Mouse (Mus musculus) embryonic facial prominence, embryonic 10.5 days (tissue): ENCODE measurements around the gene Ccnk. TPM values are rescaled to one million over a fixed set of nuclear protein-coding genes. Genes with fewer than 3 reads are reported as not detected.

Experiments used
- DNase-seq: peaks from one replicate; pipeline ENCODE4 v3.0.0-alpha.2; 2017; ENCODE audit warnings: low spot score
- H3K27ac ChIP-seq: fragments of 300-500 bp; sonication (generic); replicated peaks from 2 replicates; pipeline ENCODE4 v1.5.1; 2016; ENCODE audit warnings: mild to moderate bottlenecking
- H3K27me3 ChIP-seq: fragments of 300-500 bp; sonication (generic); replicated peaks from 2 replicates; pipeline ENCODE4 v1.6.1; 2016; ENCODE audit warnings: low read depth, mild to moderate bottlenecking; ENCODE audit not compliant: poor library complexity, severe bottlenecking
- H3K36me3 ChIP-seq: fragments of 300-500 bp; sonication (generic); replicated peaks from 2 replicates; pipeline ENCODE4 v1.6.1; 2016; ENCODE audit warnings: mild to moderate bottlenecking, moderate library complexity
- H3K4me1 ChIP-seq: fragments of 300-500 bp; sonication (generic); 2 replicates; pipeline ENCODE4 v1.6.1; 2016
- H3K4me3 ChIP-seq: fragments of 300-500 bp; sonication (generic); 2 replicates; pipeline ENCODE4 v1.5.1; 2016; ENCODE audit warnings: mild to moderate bottlenecking, moderate library complexity
- H3K9me3 ChIP-seq: fragments of 300-500 bp; sonication (generic); 2 replicates; pipeline ENCODE4 v1.6.1; 2016; ENCODE audit warnings: mild to moderate bottlenecking
- WGBS: fragments of 180-500 bp; shearing (Covaris S2); methylation state at CpG from one replicate; pipeline ENCODE4 v1.1.7; 2016; 5-methylcytosine and 5-hydroxymethylcytosine counted together
- polyA plus RNA-seq: library from polyadenylated mRNA; unstranded; fragments of >200 nt; fragmentation: Nextera tagmentation; extraction: Ambion mirVana; gene quantifications from 2 replicates; pipeline ENCODE4 v1.2.1, GENCODE M21; 2016

The Ccnk gene
- polyA plus RNA-seq, 1 experiment from 2014 or later: 3.2 TPM

DNA sequence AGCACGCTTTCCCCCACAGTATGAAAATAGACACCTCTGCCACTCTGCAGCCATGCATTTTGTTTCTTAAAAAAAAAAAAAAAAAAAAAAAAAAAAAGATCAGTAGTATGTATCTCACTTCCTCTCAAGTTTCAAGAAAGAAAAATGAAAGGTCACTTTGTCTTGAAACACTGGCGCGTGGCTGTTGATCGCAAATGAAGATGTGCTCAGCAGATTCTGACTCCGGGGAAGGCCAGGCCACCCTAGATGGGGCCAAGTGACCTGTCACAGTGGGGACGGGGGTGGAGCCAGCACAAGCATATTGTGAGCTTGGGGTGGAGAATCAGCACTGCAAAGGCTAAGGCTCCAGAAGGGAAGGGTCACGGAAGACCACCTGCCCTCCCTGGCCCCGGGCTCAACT, 24.5 kb downstream of the Ccnk start:
- 71% methylated on average over 8 of the region's 8 CpGs for WGBS
- Histone ChIP-seq H3K9me3 (no peaks in the 10 kb centered on the region), H3K27me3 (no peaks in the 10 kb centered on the region), H3K27ac (no peak overlapping the region), H3K36me3 (peaks cover 89% of the 10 kb centered on the region), H3K4me3 (no peak overlapping the region), H3K4me1 (peaks cover 14% of the 10 kb centered on the region)
- DNase-seq: no peak

DNA sequence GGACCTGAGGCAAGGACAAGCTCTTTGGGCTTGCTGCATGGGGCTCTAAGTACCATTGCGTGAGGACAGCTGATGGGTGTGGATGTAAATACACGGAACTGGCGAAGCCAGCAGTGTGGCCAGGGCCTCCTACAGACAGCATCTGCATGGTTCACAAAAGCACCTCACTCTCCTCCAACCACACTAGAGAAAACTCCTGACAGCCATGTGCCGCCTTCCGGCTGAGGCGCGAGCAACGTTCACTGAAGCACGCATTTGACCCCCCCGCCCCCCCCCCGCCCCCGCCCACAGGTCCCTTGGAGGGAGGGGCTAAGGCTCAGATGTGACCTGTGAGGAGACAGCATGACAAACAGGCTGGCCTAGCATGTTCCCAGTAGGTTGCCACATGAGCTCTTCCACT, 25.6 kb downstream of the Ccnk start:
- DNase-seq: peak; percentile 8
- no peaks in the 10 kb centered on the region for H3K9me3 ChIP-seq
- peaks cover 78% of the 10 kb centered on the region for H3K36me3 ChIP-seq
- H3K27me3 ChIP-seq: no peaks in the 10 kb centered on the region
- peaks cover 24% of the 10 kb centered on the region for H3K4me1 ChIP-seq
- 78% methylated on average over 12 of the region's 12 CpGs for WGBS
- H3K4me3 ChIP-seq: no peak overlapping the region
- no peak overlapping the region for H3K27ac ChIP-seq

DNA sequence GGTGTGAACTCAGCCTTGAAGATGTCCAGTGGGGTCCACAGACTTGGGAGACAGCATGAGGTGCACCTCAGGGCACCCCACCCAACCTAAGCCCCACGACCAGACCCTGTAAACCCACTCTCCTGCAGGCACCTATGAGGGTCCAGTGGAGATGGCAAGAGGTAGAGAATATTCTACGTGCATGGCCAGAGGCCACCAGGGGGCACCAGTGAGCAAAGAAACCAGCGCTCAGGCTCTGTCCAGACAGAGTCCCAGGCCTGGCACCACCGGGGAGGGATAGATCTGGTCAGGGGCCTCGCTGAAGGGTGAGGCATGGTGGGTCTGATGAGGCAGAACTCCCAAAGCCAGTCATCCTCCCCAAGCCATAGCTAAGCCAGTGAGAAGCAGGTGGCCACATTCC, 27.3 kb downstream of the Ccnk start:
- no peak overlapping the region for H3K27ac ChIP-seq
- peaks cover 76% of the 10 kb centered on the region for H3K36me3 ChIP-seq
- no peaks in the 10 kb centered on the region for H3K9me3 ChIP-seq
- no peak overlapping the region for H3K4me3 ChIP-seq
- H3K27me3 ChIP-seq: no peaks in the 10 kb centered on the region
- DNase-seq: peak; percentile 87
- WGBS: 15% methylated on average over 5 of the region's 5 CpGs
- H3K4me1 ChIP-seq: peaks cover 39% of the 10 kb centered on the region

GRCm38 (mm10) chr12:108208216-108208615, 28.8 kb downstream of the Ccnk start:
- no peak overlapping the region for H3K4me3 ChIP-seq
- H3K4me1 ChIP-seq: peaks cover 54% of the 10 kb centered on the region
- WGBS: 87% methylated on average over 9 of the region's 9 CpGs
- H3K9me3 ChIP-seq: no peaks in the 10 kb centered on the region
- peaks cover 60% of the 10 kb centered on the region for H3K36me3 ChIP-seq
- DNase-seq: no peak
- no peak overlapping the region for H3K27ac ChIP-seq
- no peaks in the 10 kb centered on the region for H3K27me3 ChIP-seq

- Histone ChIP-seq H3K36me3 (peaks cover 56% of the 10 kb centered on the region), H3K27ac (no peak overlapping the region), H3K9me3 (no peaks in the 10 kb centered on the region), H3K4me3 (no peak overlapping the region), H3K27me3 (no peaks in the 10 kb centered on the region), H3K4me1 (peaks cover 61% of the 10 kb centered on the region)
- WGBS: 40% methylated on average over 13 of the region's 13 CpGs
- peak; percentile 81 for DNase-seq
Observed at GRCm38 (mm10) chr12:108208726-108209438, 29.5 kb downstream of the Ccnk start.

DNA sequence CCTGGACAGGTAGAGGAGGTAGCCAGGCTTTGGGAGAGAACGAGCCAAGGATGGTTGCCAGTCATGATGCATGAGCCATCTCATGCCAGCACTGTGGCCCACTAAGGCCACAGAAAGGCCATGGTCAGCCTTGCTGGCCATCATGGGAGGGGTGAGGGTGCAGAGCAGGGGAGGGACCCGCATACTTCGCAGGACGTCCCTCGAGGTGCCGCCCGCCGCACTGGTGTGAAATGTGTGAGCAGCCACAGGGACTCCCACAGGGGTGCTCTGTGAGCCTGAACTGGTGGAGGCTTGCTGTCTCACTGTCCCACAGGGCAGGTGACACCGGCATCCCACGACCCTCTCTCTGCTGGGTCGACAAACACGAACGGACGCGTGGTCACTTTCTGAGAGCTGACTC, 31.2 kb downstream of the Ccnk start:
- H3K36me3 ChIP-seq: peaks cover 38% of the 10 kb centered on the region
- no peak for DNase-seq
- H3K4me3 ChIP-seq: no peak overlapping the region
- H3K4me1 ChIP-seq: peaks cover 68% of the 10 kb centered on the region
- no peaks in the 10 kb centered on the region for H3K9me3 ChIP-seq
- H3K27me3 ChIP-seq: no peaks in the 10 kb centered on the region
- H3K27ac ChIP-seq: no peak overlapping the region
- WGBS: 91% methylated on average over 15 of the region's 15 CpGs

DNA sequence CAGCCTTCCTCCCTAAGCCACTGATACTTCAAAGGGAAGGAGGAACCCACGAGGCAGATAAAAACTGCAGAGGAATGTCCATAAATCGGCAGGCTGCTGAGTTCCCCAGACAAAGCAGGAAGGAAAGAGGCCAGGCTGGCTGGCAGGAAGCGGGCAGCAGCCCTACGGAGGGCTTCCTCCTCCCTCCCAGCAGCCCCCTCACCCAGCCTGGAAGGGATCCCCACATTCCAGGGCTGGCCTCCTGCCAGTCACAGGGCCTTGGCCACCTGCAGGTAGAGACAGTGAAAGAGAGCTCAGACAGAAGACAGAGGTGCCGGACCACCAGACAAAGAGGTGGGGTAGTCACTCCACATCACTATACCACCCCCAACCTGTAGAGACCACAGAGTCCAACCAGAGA, 32.7 kb downstream of the Ccnk start:
- no peak for DNase-seq
- Histone ChIP-seq H3K27me3 (no peaks in the 10 kb centered on the region), H3K9me3 (no peaks in the 10 kb centered on the region), H3K4me1 (peaks cover 77% of the 10 kb centered on the region), H3K4me3 (no peak overlapping the region), H3K27ac (peak overlapping the region; percentile 73), H3K36me3 (peaks cover 24% of the 10 kb centered on the region)
- 63% methylated on average over 5 of the region's 5 CpGs for WGBS

GRCm38 (mm10) chr12:108212476-108212875, 33.1 kb downstream of the Ccnk start:
- H3K36me3 ChIP-seq: peaks cover 20% of the 10 kb centered on the region
- no peaks in the 10 kb centered on the region for H3K9me3 ChIP-seq
- WGBS: 88% methylated on average over 6 of the region's 6 CpGs
- H3K4me1 ChIP-seq: peaks cover 81% of the 10 kb centered on the region
- no peak for DNase-seq
- H3K27me3 ChIP-seq: no peaks in the 10 kb centered on the region
- H3K4me3 ChIP-seq: no peak overlapping the region
- H3K27ac ChIP-seq: peak overlapping the region; percentile 73

- DNase-seq: no peak
- Histone ChIP-seq H3K4me3 (no peak overlapping the region), H3K4me1 (peaks cover 90% of the 10 kb centered on the region), H3K9me3 (no peaks in the 10 kb centered on the region), H3K27ac (peak overlapping the region; percentile 72), H3K36me3 (peaks cover 14% of the 10 kb centered on the region; the same call in 1 of the 2 replicates), H3K27me3 (no peaks in the 10 kb centered on the region)
- 42% methylated on average over 18 of the region's 18 CpGs for whole genome bisulfite sequencing
Observed at GRCm38 (mm10) chr12:108213090-108214041, 34.0 kb downstream of the Ccnk start.

- Histone ChIP-seq H3K4me1 (peaks cover 93% of the 10 kb centered on the region), H3K36me3 (peaks cover 13% of the 10 kb centered on the region; the same call in 1 of the 2 replicates), H3K27ac (peak overlapping the region; percentile 72), H3K9me3 (no peaks in the 10 kb centered on the region), H3K4me3 (no peak overlapping the region), H3K27me3 (no peaks in the 10 kb centered on the region)
- WGBS: 40% methylated on average over 8 of the region's 8 CpGs
- DNase-seq: peak; percentile 46
Observed at GRCm38 (mm10) chr12:108215090-108215489, 35.7 kb downstream of the Ccnk start.

GRCm38 (mm10) chr12:108216611-108217370, 37.4 kb downstream of the Ccnk start:
- Histone ChIP-seq H3K4me1 (peaks cover 95% of the 10 kb centered on the region), H3K36me3 (peaks cover 6% of the 10 kb centered on the region), H3K9me3 (no peaks in the 10 kb centered on the region), H3K4me3 (no peak overlapping the region), H3K27me3 (no peaks in the 10 kb centered on the region), H3K27ac (peak overlapping the region; percentile 20)
- no peak for DNase-seq
- WGBS: 79% methylated on average over 11 of the region's 11 CpGs

- Histone ChIP-seq H3K27me3 (no peaks in the 10 kb centered on the region), H3K27ac (no peak overlapping the region), H3K36me3 (peaks cover 6% of the 10 kb centered on the region), H3K4me3 (no peak overlapping the region), H3K9me3 (no peaks in the 10 kb centered on the region), H3K4me1 (peaks cover 89% of the 10 kb centered on the region)
- WGBS: 67% methylated on average over 5 of the region's 5 CpGs
- DNase-seq: no peak
Observed at GRCm38 (mm10) chr12:108217572-108217971, 38.2 kb downstream of the Ccnk start.
